Mouse (Mus musculus) kidney, adult 2 months (tissue): ENCODE data around the gene Vrtn.

Experiments
- CTCF ChIP-seq: fragments of 200-500 bp; conservative IDR thresholded peaks from 2 replicates; pipeline ENCODE4 v1.5.1; 2011; ENCODE audit warnings: low read depth, mild to moderate bottlenecking, control low read depth, low read length, moderate library complexity, mixed read lengths; ENCODE audit not compliant: insufficient read depth, insufficient read length
- POLR2A ChIP-seq: fragments of 200-500 bp; IDR thresholded peaks from one replicate; pipeline ENCODE4 v1.6.1; 2011; ENCODE audit warnings: low read depth, low read length, control low read depth

GRCm38 (mm10) chr12:84687531-84687930, 46.7 kb downstream of the Vrtn start:
- TF ChIP-seq CTCF (no peak), POLR2A (no peak)
